Mouse (Mus musculus) hindbrain, embryonic 12.5 days (tissue): ENCODE data around the gene Fam167b. TPM values are rescaled to one million over a fixed set of nuclear protein-coding genes. Genes with fewer than 3 reads are reported as not detected.
A peak's percentile ranks its signal among the peaks of the same experiment; 100 is the strongest.
"Not testable (repeated sequence)": the region's sequence is repeated elsewhere in the genome, so short reads cannot be mapped to it uniquely, and the experiment has no call there.

Experiments
- ATAC-seq: fragments of 200-750 bp; cut with Nextera tagmentation; 2 replicates; pipeline ENCODE4 v1.8.0; 2017; ENCODE audit warnings: moderate TSS enrichment; ENCODE audit not compliant: low FRiP score
- H3K27ac ChIP-seq: fragments of 300-500 bp; sonication (generic); 2 replicates; pipeline ENCODE4 v1.5.1; 2016; ENCODE audit warnings: mild to moderate bottlenecking
- H3K27me3 ChIP-seq: fragments of 300-500 bp; sonication (generic); 2 replicates; pipeline ENCODE4 v1.6.1; 2016; ENCODE audit warnings: mild to moderate bottlenecking
- H3K36me3 ChIP-seq: fragments of 300-500 bp; sonication (generic); 2 replicates; pipeline ENCODE4 v1.6.1; 2016; ENCODE audit warnings: mild to moderate bottlenecking
- H3K4me1 ChIP-seq: fragments of 300-500 bp; sonication (generic); 2 replicates; pipeline ENCODE4 v1.6.1; 2016
- H3K4me2 ChIP-seq: fragments of 300-500 bp; sonication (generic); replicated peaks from 2 replicates; pipeline ENCODE4 v1.6.1; 2016; ENCODE audit warnings: mild to moderate bottlenecking
- H3K4me3 ChIP-seq: fragments of 300-500 bp; sonication (generic); 2 replicates; pipeline ENCODE4 v1.5.1; 2016; ENCODE audit warnings: mild to moderate bottlenecking
- H3K9ac ChIP-seq: fragments of 300-500 bp; sonication (generic); 2 replicates; pipeline ENCODE4 v1.6.1; 2016; ENCODE audit warnings: mild to moderate bottlenecking, moderate library complexity
- H3K9me3 ChIP-seq: fragments of 300-500 bp; sonication (generic); replicated peaks from 2 replicates; pipeline ENCODE4 v1.6.1; 2016; ENCODE audit warnings: mild to moderate bottlenecking
- WGBS: fragments of 180-500 bp; shearing (Covaris S2); methylation state at CpG from one replicate; pipeline ENCODE4 v1.1.7; 2016; 5-methylcytosine and 5-hydroxymethylcytosine counted together
- polyA plus RNA-seq: library from polyadenylated mRNA; unstranded; fragments of >200 nt; fragmentation: Nextera tagmentation; extraction: Ambion mirVana; gene quantifications from 2 replicates; pipeline ENCODE4 v1.2.1, GENCODE M21; 2016

The Fam167b gene
- polyA plus RNA-seq, 1 experiment from 2014 or later: 1.7 TPM

- peak; percentile 39; the same call in 1 of the 2 replicates for ATAC-seq
- Histone ChIP-seq H3K36me3 (no peaks in the 10 kb centered on the region), H3K27ac (0 out of 2 replicates have a peak overlapping the region, but pooled peaks have one; percentile 3), H3K4me3 (peak overlapping the region; percentile 41), H3K27me3 (no peaks in the 10 kb centered on the region; the same call in 1 of the 2 replicates), H3K9me3 (no peaks in the 10 kb centered on the region), H3K4me2 (peak overlapping the region; percentile 67), H3K9ac (peak overlapping the region; percentile 61; the same call in 1 of the 2 replicates), H3K4me1 (peaks cover 8% of the 10 kb centered on the region)
- 2% methylated on average over 16 of the region's 16 CpGs for WGBS
These were observed 22.9 kb downstream of the Fam167b start for GRCm38 (mm10) chr4:129555421-129555861.

- 75% methylated on average over 6 of the region's 6 CpGs for WGBS
These were observed 23.8 kb downstream of the Fam167b start for GRCm38 (mm10) chr4:129554512-129554911.

DNA sequence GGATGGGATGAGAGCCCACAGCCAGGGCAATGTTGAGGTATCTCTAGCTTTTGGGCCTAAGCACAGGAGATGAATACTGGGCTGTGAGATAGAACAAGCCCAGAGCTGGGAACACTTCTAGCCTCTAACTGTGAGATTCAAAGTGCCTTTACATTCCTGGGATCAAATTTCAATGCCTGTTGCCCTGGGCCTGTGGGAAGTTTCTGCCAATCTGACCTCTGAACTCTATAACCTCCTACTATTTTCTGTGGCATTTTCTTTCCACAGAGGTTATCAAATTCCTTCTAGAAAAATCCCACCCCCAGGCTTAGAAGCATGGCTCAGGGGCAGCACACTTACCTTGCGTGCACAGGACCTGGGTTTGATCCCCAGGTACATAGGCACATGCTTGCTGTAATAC lies 28.1 kb downstream of the Fam167b start:
- Histone ChIP-seq H3K9me3 (no peaks in the 10 kb centered on the region), H3K27me3 (no peaks in the 10 kb centered on the region), H3K36me3 (no peaks in the 10 kb centered on the region), H3K4me2 (no peak overlapping the region), H3K9ac (no peak overlapping the region), H3K4me1 (no peaks in the 10 kb centered on the region; the same call in 1 of the 2 replicates), H3K27ac (no peak overlapping the region), H3K4me3 (no peak overlapping the region)
- WGBS: 50% methylated on average over 1 of the region's 1 CpGs
- ATAC-seq: no peak

More at GRCm38 (mm10) chr4:129554512-129554911, 23.8 kb downstream of the Fam167b start:
- H3K9me3 ChIP-seq, H3K27ac ChIP-seq, H3K4me2 ChIP-seq, ATAC-seq, H3K4me1 ChIP-seq, H3K4me3 ChIP-seq, H3K27me3 ChIP-seq, H3K36me3 ChIP-seq, H3K9ac ChIP-seq: not testable (repeated sequence)

GRCm38 (mm10) chr4:129549306-129549705 lies 29.0 kb downstream of the Fam167b start:
- Histone ChIP-seq H3K36me3 (no peaks in the 10 kb centered on the region), H3K27me3 (no peaks in the 10 kb centered on the region), H3K9me3 (no peaks in the 10 kb centered on the region), H3K27ac (no peak overlapping the region), H3K4me3 (no peak overlapping the region), H3K9ac (no peak overlapping the region), H3K4me1 (no peaks in the 10 kb centered on the region), H3K4me2 (no peak overlapping the region)
- WGBS: 97% methylated on average over 2 of the region's 2 CpGs
- ATAC-seq: no peak

GRCm38 (mm10) chr4:129547631-129548030 lies 30.7 kb downstream of the Fam167b start:
- H3K4me2 ChIP-seq, H3K9me3 ChIP-seq, H3K9ac ChIP-seq, H3K4me1 ChIP-seq, ATAC-seq, H3K27ac ChIP-seq, H3K27me3 ChIP-seq, H3K4me3 ChIP-seq, H3K36me3 ChIP-seq: not testable (repeated sequence)
- WGBS: 89% methylated on average over 4 of the region's 4 CpGs

- H3K9ac ChIP-seq: no peak overlapping the region
- 88% methylated on average over 4 of the region's 4 CpGs for WGBS
- no peak for ATAC-seq
- no peak overlapping the region for H3K4me3 ChIP-seq
- H3K4me2 ChIP-seq: no peak overlapping the region
- H3K27me3 ChIP-seq: no peaks in the 10 kb centered on the region
- H3K36me3 ChIP-seq: 0 out of 2 replicates have a peak, but pooled peaks cover 8% of the 10 kb centered on the region
- H3K4me1 ChIP-seq: peaks cover 18% of the 10 kb centered on the region
- H3K27ac ChIP-seq: no peak overlapping the region
- no peaks in the 10 kb centered on the region for H3K9me3 ChIP-seq
These were observed 34.2 kb downstream of the Fam167b start for GRCm38 (mm10) chr4:129544106-129544505.

DNA sequence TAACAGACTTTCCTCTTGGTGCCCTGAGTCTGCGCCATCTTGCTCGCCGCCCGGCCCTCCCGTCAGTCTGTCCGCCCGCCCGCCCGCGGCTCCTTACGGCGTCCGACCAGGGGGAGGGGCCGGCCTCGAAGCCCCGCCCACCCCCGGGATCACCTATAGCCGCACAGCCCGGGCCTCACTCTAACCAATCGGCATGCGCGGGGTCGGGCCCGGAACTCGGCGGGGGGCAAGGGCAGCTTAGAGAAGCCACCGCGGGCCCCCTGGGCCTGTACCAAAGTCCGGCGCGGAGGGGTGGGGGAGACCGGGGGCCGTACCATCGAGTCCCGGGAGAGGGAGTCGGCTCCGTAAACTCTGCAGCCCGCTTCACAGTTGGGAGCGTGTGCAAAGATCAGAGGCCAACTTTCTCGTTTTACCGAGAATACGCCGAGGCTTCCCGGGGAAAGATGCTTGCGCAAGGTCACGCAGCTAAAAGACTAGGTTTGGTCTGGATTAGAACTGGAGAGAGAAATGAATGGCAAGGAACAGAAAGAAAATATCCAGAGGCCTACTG lies 35.7 kb downstream of the Fam167b start, which contains the start of gene Hdac1:
Hdac1 (minus strand) TSS at position 122 of the 550 bp plus-strand sequence.
- Histone ChIP-seq H3K27ac (peak within 1 kb of the TSS; percentile 82), H3K9ac (peak within 1 kb of the TSS; percentile 91), H3K4me3 (peak within 1 kb of the TSS; percentile 88), H3K4me2 (peak within 1 kb of the TSS; percentile 84), H3K4me1 (peaks cover 18% of the 10 kb centered on the region), H3K36me3 (0 out of 2 replicates have a peak, but pooled peaks cover 18% of the 10 kb centered on the region), H3K9me3 (no peaks in the 10 kb centered on the region), H3K27me3 (no peaks in the 10 kb centered on the region)
- ATAC-seq: peak; percentile 99
- WGBS: 2% methylated on average over 46 of the region's 46 CpGs

GRCm38 (mm10) chr4:129541868-129542591 lies 36.3 kb downstream of the Fam167b start:
- peak overlapping the region; percentile 91 for H3K9ac ChIP-seq
- peak overlapping the region; percentile 84 for H3K4me2 ChIP-seq
- H3K4me1 ChIP-seq: peaks cover 18% of the 10 kb centered on the region
- WGBS: under 1% methylated on average over 30 of the region's 30 CpGs
- H3K36me3 ChIP-seq: 0 out of 2 replicates have a peak, but pooled peaks cover 18% of the 10 kb centered on the region
- peak overlapping the region; percentile 88 for H3K4me3 ChIP-seq
- H3K9me3 ChIP-seq: no peaks in the 10 kb centered on the region
- peak; percentile 41; the same call in 1 of the 2 replicates for ATAC-seq
- H3K27ac ChIP-seq: peak overlapping the region; percentile 82
- H3K27me3 ChIP-seq: no peaks in the 10 kb centered on the region

GRCm38 (mm10) chr4:129540012-129540411 lies 38.3 kb downstream of the Fam167b start:
- no peak overlapping the region for H3K4me3 ChIP-seq
- ATAC-seq: no peak
- peaks cover 25% of the 10 kb centered on the region; the same call in 1 of the 2 replicates for H3K36me3 ChIP-seq
- H3K4me2 ChIP-seq: no peak overlapping the region
- 92% methylated on average over 6 of the region's 6 CpGs for WGBS
- no peaks in the 10 kb centered on the region for H3K9me3 ChIP-seq
- no peaks in the 10 kb centered on the region for H3K27me3 ChIP-seq
- H3K4me1 ChIP-seq: peaks cover 18% of the 10 kb centered on the region
- no peak overlapping the region for H3K9ac ChIP-seq
- no peak overlapping the region for H3K27ac ChIP-seq

DNA sequence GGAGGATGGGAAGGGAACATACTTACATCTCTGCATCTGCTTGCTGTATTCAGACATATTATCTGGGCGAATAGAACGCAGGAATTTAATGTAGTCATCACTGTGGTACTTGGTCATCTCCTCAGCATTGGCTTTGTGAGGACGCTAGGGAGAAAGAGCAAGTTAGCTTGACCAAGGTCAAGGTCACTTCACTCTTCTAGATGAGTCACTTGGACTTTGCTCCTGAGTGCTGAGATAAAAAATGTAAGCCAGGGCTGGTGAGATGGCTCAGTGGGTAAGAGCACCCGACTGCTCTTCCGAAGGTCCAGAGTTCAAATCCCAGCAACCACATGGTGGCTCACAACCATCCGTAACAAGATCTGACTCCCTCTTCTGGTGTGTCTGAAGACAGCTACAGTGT lies 49.4 kb downstream of the Fam167b start:
- not testable (repeated sequence) for H3K27ac ChIP-seq, H3K4me2 ChIP-seq, H3K4me3 ChIP-seq, H3K9me3 ChIP-seq, H3K9ac ChIP-seq, H3K27me3 ChIP-seq, ATAC-seq, H3K4me1 ChIP-seq
- peaks cover 80% of the 10 kb centered on the region for H3K36me3 ChIP-seq
- WGBS: 95% methylated on average over 6 of the region's 6 CpGs
